Mouse (Mus musculus): ENCODE measurements around the gene Sptan1.

DNA sequence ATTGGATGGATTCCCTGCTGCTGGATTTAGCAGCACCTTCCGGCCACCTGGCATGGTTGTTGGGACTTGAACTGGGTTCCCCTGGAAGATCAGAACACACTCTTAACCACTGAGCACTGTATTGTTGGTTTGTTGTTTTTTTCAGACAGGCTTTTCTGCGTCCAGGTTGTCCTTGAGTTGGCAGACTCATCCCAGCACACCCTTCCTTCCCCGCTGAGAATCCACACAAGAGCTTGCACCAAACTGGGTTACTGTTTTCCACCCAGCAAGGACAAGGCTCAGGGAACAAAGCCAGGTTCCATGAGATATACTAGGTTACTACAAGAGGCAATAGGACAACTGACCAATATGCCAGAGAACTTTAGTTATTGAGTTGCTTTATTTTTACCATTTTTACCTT, 91.4 kb downstream of the Sptan1 start:
- TF ChIP-seq CTCF (IDR thresholded peaks at IDR 0.05; ENCODE audit: extremely low read depth, insufficient read depth, low read length) (no peak), POLR2A (IDR thresholded peaks at IDR 0.05; ENCODE audit: extremely low read depth, insufficient read depth, low read length) (no peak)

All from cortical plate, adult 2 months (tissue).